Mouse (Mus musculus): ENCODE results near the gene Fam24a. TPM values are rescaled to one million over a fixed set of nuclear protein-coding genes. Genes with fewer than 3 reads are reported as not detected.
A peak's percentile ranks its signal among the peaks of the same experiment; 100 is the strongest.

The Fam24a gene
- polyA plus RNA-seq, 1 experiment = not detected

DNA sequence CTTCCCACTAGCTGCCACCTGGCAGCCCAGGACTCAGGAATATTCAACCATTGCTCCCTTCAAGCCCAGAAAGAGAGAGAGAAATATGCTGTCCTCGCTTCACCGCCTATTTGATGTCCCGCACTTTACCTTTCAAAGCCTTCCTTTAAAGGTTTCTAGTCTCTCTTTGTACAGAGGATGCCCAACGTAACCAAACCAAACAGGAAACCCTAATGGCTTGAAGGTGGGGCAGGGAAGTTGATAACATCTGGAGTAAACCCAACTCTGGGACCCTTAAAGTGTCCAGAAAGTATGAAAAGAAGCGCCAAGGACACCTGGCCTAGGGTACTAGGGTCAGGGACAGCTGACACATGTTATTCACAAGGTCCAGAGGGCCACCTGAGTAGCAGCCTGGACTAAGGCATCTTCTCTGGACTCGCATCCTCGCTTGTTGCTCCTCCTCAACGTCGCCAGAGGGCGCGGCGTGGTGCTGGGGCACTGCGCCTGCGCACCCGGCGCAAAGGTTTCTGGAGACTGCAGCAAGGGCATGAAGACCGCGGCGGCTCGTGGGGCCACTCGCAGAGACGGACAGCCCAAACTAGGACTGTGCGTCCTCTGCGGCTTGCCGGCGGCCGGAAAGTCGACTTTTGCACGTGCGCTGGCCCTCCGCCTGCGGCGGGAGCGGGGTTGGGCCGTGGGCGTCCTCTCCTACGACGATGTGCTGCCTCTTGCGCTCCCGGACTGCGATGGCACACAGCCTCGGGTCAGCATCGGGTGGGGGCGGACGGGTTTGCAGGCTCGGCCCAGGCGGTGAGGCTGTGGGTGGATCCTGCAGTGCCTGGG is 37.2 kb downstream of the Fam24a start, which contains the start of gene Pstk:
Gene Pstk (plus strand): TSS at position 494 of the 822 bp plus-strand sequence.
- Histone ChIP-seq H3K27ac (ENCODE audit: control insufficient read depth, insufficient read depth, low read depth, low read length, poor library complexity) (peak within 1 kb of the TSS; percentile 75), H3K4me1 (ENCODE audit: control insufficient read depth, insufficient read depth, low read length) (no peaks in the 10 kb centered on the region; the same call in 1 of the 2 replicates), H3K4me3 (replicated peaks; ENCODE audit: control insufficient read depth, low read depth, low read length) (peak within 1 kb of the TSS; percentile 78)
- WGBS = 1% methylated on average over 47 of the region's 47 CpGs
- TF ChIP-seq POLR2A (IDR thresholded peaks at IDR 0.05; ENCODE audit: borderline replicate concordance, control insufficient read depth, low read depth, low read length) = peak; percentile 66; the same call in 1 of the 2 replicates
- TF ChIP-seq CTCF (IDR thresholded peaks at IDR 0.05; ENCODE audit: control insufficient read depth, insufficient read depth, low read length) = peak; percentile 93

- 7% methylated on average over 9 of the region's 9 CpGs for WGBS
- Histone ChIP-seq H3K4me1 (ENCODE audit: control insufficient read depth, insufficient read depth, low read length) (no peaks in the 10 kb centered on the region; the same call in 1 of the 2 replicates), H3K4me3 (replicated peaks; ENCODE audit: control insufficient read depth, low read depth, low read length) (peak overlapping the region; percentile 78), H3K27ac (ENCODE audit: control insufficient read depth, insufficient read depth, low read depth, low read length, poor library complexity) (peak overlapping the region; percentile 75)
- TF ChIP-seq POLR2A (IDR thresholded peaks at IDR 0.05; ENCODE audit: borderline replicate concordance, control insufficient read depth, low read depth, low read length) (no peak), CTCF (IDR thresholded peaks at IDR 0.05; ENCODE audit: control insufficient read depth, insufficient read depth, low read length) (no peak)
Measured at GRCm38 (mm10) chr7:131371470-131371860, 37.8 kb downstream of the Fam24a start.

- Histone ChIP-seq H3K4me3 (replicated peaks; ENCODE audit: control insufficient read depth, low read depth, low read length) (no peak overlapping the region), H3K4me1 (ENCODE audit: control insufficient read depth, insufficient read depth, low read length) (no peaks in the 10 kb centered on the region; the same call in 1 of the 2 replicates), H3K27ac (ENCODE audit: control insufficient read depth, insufficient read depth, low read depth, low read length, poor library complexity) (no peak overlapping the region)
- 28% methylated on average over 9 of the region's 9 CpGs for WGBS
- no peak for TF ChIP-seq CTCF (IDR thresholded peaks at IDR 0.05; ENCODE audit: control insufficient read depth, insufficient read depth, low read length)
- no peak for TF ChIP-seq POLR2A (IDR thresholded peaks at IDR 0.05; ENCODE audit: borderline replicate concordance, control insufficient read depth, low read depth, low read length)
Measured at GRCm38 (mm10) chr7:131371880-131372651, 38.4 kb downstream of the Fam24a start.

Other genes with a start within 250 kb of the Fam24a start
- gene 4933402N03Rik, start 187.6 kb upstream of the Fam24a start, polyA plus RNA-seq (2011; ENCODE audit: insufficient read depth, insufficient read length, low replicate concordance, missing spikeins) = not detected in 2 replicates
- not detected in 2 replicates for gene 5430419D17Rik, start 159.5 kb upstream of the Fam24a start, polyA plus RNA-seq (2011; ENCODE audit: insufficient read depth, insufficient read length, low replicate concordance, missing spikeins)
- not detected in 2 replicates for gene Cuzd1, start 11.6 kb upstream of the Fam24a start, polyA plus RNA-seq (2011; ENCODE audit: insufficient read depth, insufficient read length, low replicate concordance, missing spikeins)
- gene Fam24b, start 4.3 kb upstream of the Fam24a start, polyA plus RNA-seq (2011; ENCODE audit: insufficient read depth, insufficient read length, low replicate concordance, missing spikeins) = not detected in 2 replicates
- gene 2310057M21Rik, start 28.9 kb downstream of the Fam24a start, polyA plus RNA-seq (2011; ENCODE audit: insufficient read depth, insufficient read length, low replicate concordance, missing spikeins) = 2.5 and 5.8 TPM in 2 replicates
- gene Pstk, start 37.3 kb downstream of the Fam24a start, polyA plus RNA-seq (2011; ENCODE audit: insufficient read depth, insufficient read length, low replicate concordance, missing spikeins) = 6.0 and 14.5 TPM in 2 replicates
- 11.9 and 24.4 TPM in 2 replicates for gene Ikzf5, start 76.7 kb downstream of the Fam24a start, polyA plus RNA-seq (2011; ENCODE audit: insufficient read depth, insufficient read length, low replicate concordance, missing spikeins)
- gene Acadsb, start 76.7 kb downstream of the Fam24a start, polyA plus RNA-seq (2011; ENCODE audit: insufficient read depth, insufficient read length, low replicate concordance, missing spikeins) = 7.3 and 18.2 TPM in 2 replicates
- not detected in 2 replicates for gene Hmx3, start 209.0 kb downstream of the Fam24a start, polyA plus RNA-seq (2011; ENCODE audit: insufficient read depth, insufficient read length, low replicate concordance, missing spikeins)
- not detected in 2 replicates for gene Hmx2, start 214.9 kb downstream of the Fam24a start, polyA plus RNA-seq (2011; ENCODE audit: insufficient read depth, insufficient read length, low replicate concordance, missing spikeins)
- 65.9 and 83.1 TPM in 2 replicates for gene Bub3, start 226.4 kb downstream of the Fam24a start, polyA plus RNA-seq (2011; ENCODE audit: insufficient read depth, insufficient read length, low replicate concordance, missing spikeins)